Mouse (Mus musculus): ENCODE results near the gene Ccser2. TPM values are rescaled to one million over a fixed set of nuclear protein-coding genes. Genes with fewer than 3 reads are reported as not detected.

Ccser2 gene
- total RNA-seq, 1 experiment from 2014 or later = 33.2 TPM

- no peak for DNase-seq
Observed at GRCm38 (mm10) chr14:36868769-36869362, 99.7 kb downstream of the Ccser2 start.

GRCm38 (mm10) chr14:36866966-36867700 lies 101.4 kb downstream of the Ccser2 start:
- peak; percentile 43 for DNase-seq

GRCm38 (mm10) chr14:36863877-36864489 lies 104.6 kb downstream of the Ccser2 start:
- DNase-seq = peak; percentile 87

GRCm38 (mm10) chr14:36862387-36862786 lies 106.2 kb downstream of the Ccser2 start:
- DNase-seq = peak; percentile 47

- DNase-seq = no peak
Observed at GRCm38 (mm10) chr14:36858932-36859331, 109.6 kb downstream of the Ccser2 start.

- DNase-seq = no peak
Observed at GRCm38 (mm10) chr14:36852972-36853371, 115.6 kb downstream of the Ccser2 start.

- DNase-seq = no peak
Observed at GRCm38 (mm10) chr14:36848860-36849259, 119.7 kb downstream of the Ccser2 start.

Other genes with a start within 250 kb of the Ccser2 start
- gene Rgr, start 80.2 kb upstream of the Ccser2 start, total RNA-seq (2021) = not detected in 2 replicates
- not detected in 2 replicates for gene Lrit1, start 86.1 kb upstream of the Ccser2 start, total RNA-seq (2021)
- gene Lrit2, start 99.2 kb upstream of the Ccser2 start, total RNA-seq (2021) = not detected in 2 replicates
- gene Cdhr1, start 129.6 kb upstream of the Ccser2 start, total RNA-seq (2021) = 0.06 TPM in 1 of 2 replicates, not detected in the other
- 0.73 and 1.3 TPM in 2 replicates for gene 2610528A11Rik, start 145.2 kb upstream of the Ccser2 start, total RNA-seq (2021)
- gene Ghitm, start 166.5 kb upstream of the Ccser2 start, total RNA-seq (2021) = 678 and 710 TPM in 2 replicates

Measured in adrenal gland, postnatal 25 days (tissue).